Mouse (Mus musculus): ENCODE results near the gene Sdhb. TPM values are rescaled to one million over a fixed set of nuclear protein-coding genes. Genes with fewer than 3 reads are reported as not detected.

The Sdhb gene
- polyA plus RNA-seq, 1 experiment from 2014 or later: 488 TPM

DNA sequence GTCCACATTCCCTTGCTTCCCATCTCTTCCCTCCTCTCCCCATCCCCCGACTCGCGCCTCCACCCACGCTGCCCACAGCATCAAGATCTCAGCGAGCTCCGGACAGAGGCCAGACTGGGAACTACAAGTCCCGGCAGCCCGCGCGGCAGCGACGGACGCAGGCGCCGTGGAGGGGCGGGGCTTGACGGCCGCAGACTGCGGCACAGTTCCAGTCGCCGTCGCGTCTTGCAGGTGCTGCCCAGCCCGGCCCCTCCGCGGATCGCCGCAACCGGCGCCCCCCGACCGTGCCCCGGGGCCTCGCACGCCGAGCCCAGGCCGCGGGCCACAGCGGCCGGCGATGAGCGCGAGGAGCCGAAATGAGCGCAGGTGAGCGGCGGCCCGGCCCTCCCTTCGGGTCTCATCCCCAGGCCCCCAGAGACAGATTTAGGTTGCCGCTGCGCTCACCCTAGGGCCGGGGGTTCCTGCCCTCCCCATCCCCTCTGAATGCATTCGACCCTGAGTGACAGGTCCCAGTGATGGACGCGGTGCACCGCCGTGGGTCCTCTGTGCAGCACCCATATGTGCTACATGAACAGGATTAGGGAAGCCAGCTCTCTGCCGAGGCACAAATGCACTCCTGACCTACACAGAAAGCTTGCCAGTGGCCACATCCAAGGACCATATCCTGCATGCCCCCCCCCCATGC, 25.9 kb downstream of the Sdhb start, which contains the start of gene Atp13a2:
TSS of gene Atp13a2 (plus strand) at position 163 of the 685 bp plus-strand sequence.
- DNase-seq (ENCODE audit: low spot score): peak; percentile 93
- H3K4me2 ChIP-seq (ENCODE audit: low read length): peak within 1 kb of the TSS; percentile 85
- peak within 1 kb of the TSS; percentile 76 for H3K9ac ChIP-seq (ENCODE audit: low read length)
- H3K27ac ChIP-seq (ENCODE audit: low read depth): 0 out of 2 replicates have a peak within 1 kb of the TSS, but pooled peaks have one; percentile 11
- peak within 1 kb of the TSS; percentile 83 for H3K4me3 ChIP-seq (ENCODE audit: low read depth, low read length)
- peaks cover 14% of the 10 kb centered on the region for H3K4me1 ChIP-seq (replicated peaks; ENCODE audit: control insufficient read depth, insufficient read depth, low read length)
- no peaks in the 10 kb centered on the region for H3K36me3 ChIP-seq (ENCODE audit: control insufficient read depth, insufficient read depth, low read length)
- H3K9me3 ChIP-seq (ENCODE audit: control insufficient read depth, low read length): no peaks in the 10 kb centered on the region
- WGBS: under 1% methylated on average over 48 of the region's 58 CpGs
- H3K27me3 ChIP-seq (replicated peaks; ENCODE audit: control insufficient read depth, insufficient read depth, low read length): no peaks in the 10 kb centered on the region
- ATAC-seq (replicated peaks; ENCODE audit: low FRiP score, low TSS enrichment, low read depth): peak; percentile 87

DNA sequence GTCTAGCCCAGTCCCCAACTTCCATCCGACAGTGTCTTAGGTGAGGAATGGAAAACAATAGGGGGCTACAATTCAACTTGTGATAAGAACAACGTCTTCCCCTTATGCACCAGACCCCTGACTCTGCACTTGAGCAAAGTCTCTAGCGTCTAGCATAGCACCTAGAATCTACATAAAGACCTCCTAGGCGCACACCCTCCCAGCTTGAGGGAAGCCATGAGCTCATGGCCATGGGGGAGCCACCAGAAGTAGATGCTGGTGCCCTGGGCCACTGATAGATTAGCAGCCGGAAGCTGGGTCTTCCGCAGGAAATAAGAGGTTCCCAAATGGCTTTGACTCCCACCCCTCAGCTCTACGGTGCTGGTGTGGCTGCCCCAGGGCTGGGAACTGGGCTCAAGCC, 26.5 kb downstream of the Sdhb start:
- WGBS: 26% methylated on average over 7 of the region's 7 CpGs
- Histone ChIP-seq H3K27me3 (replicated peaks; ENCODE audit: control insufficient read depth, insufficient read depth, low read length) (no peaks in the 10 kb centered on the region), H3K9me3 (ENCODE audit: control insufficient read depth, low read length) (no peaks in the 10 kb centered on the region), H3K9ac (ENCODE audit: low read length) (peak overlapping the region; percentile 76), H3K4me2 (ENCODE audit: low read length) (peak overlapping the region; percentile 85), H3K27ac (ENCODE audit: low read depth) (no peak overlapping the region), H3K4me1 (replicated peaks; ENCODE audit: control insufficient read depth, insufficient read depth, low read length) (peaks cover 14% of the 10 kb centered on the region), H3K4me3 (ENCODE audit: low read depth, low read length) (peak overlapping the region; percentile 83), H3K36me3 (ENCODE audit: control insufficient read depth, insufficient read depth, low read length) (peaks cover 1% of the 10 kb centered on the region)
- DNase-seq (ENCODE audit: low spot score): no peak
- ATAC-seq (replicated peaks; ENCODE audit: low FRiP score, low TSS enrichment, low read depth): no peak

DNA sequence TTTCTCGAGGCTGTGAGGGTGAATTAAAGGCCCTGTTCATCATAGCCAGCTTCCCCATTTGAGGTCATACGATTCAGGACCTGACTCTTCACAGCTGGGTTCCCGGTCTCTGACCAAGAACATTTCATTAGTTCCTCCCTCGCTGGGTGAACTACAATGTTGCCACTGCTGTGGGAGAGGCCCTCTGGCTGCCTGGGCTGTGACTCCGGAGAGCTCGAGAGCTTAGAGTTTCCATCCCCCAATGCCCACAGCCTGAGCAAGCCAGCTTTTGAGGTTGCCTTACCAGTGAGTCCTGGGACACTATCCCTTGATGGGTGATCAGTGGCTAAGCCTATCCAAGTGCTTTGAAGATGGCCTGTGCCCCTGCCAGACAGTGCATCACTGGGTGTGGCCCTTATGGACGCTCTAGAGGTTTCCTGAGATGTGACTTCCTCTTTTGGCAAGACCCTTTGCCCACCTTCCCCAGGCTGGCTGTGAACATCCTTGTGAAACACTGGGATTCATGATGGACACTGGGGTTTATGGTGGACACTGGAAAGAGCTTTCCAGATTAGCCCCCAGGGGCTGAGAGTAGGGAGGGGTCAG, 27.8 kb downstream of the Sdhb start:
- no peak overlapping the region for H3K4me3 ChIP-seq (ENCODE audit: low read depth, low read length)
- H3K9ac ChIP-seq (ENCODE audit: low read length): no peak overlapping the region
- H3K9me3 ChIP-seq (ENCODE audit: control insufficient read depth, low read length): no peaks in the 10 kb centered on the region
- ATAC-seq (replicated peaks; ENCODE audit: low FRiP score, low TSS enrichment, low read depth) (no peak), DNase-seq (ENCODE audit: low spot score) (no peak)
- no peak overlapping the region for H3K27ac ChIP-seq (ENCODE audit: low read depth)
- H3K4me2 ChIP-seq (ENCODE audit: low read length): no peak overlapping the region
- H3K4me1 ChIP-seq (replicated peaks; ENCODE audit: control insufficient read depth, insufficient read depth, low read length): peaks cover 10% of the 10 kb centered on the region
- H3K36me3 ChIP-seq (ENCODE audit: control insufficient read depth, insufficient read depth, low read length): peaks cover 14% of the 10 kb centered on the region
- no peaks in the 10 kb centered on the region for H3K27me3 ChIP-seq (replicated peaks; ENCODE audit: control insufficient read depth, insufficient read depth, low read length)
- WGBS: 73% methylated on average over 7 of the region's 7 CpGs

DNA sequence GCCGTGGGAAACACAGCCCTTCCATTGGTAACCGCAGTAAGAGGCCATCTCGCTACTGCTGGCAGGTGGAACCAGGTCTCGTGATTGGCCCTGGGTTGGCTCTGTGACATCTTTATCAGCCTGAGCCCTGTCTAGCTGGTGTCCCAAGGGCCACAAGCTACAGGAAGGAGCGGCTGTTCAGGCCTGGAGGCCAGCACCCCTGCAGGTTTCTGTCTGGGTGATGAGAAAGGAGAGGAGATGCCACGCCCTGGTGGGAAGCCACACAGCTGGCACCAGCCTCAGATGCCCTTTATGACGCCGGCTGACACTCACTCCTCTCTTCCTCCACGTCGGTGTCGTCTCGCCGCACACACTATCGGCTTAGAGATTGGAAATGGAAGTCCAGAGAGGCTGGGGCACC, 28.4 kb downstream of the Sdhb start:
- no peak overlapping the region for H3K4me2 ChIP-seq (ENCODE audit: low read length)
- ATAC-seq (replicated peaks; ENCODE audit: low FRiP score, low TSS enrichment, low read depth): no peak
- 91% methylated on average over 14 of the region's 14 CpGs for WGBS
- no peak overlapping the region for H3K9ac ChIP-seq (ENCODE audit: low read length)
- peaks cover 9% of the 10 kb centered on the region for H3K4me1 ChIP-seq (replicated peaks; ENCODE audit: control insufficient read depth, insufficient read depth, low read length)
- H3K36me3 ChIP-seq (ENCODE audit: control insufficient read depth, insufficient read depth, low read length): peaks cover 19% of the 10 kb centered on the region
- DNase-seq (ENCODE audit: low spot score): no peak
- no peak overlapping the region for H3K27ac ChIP-seq (ENCODE audit: low read depth)
- H3K9me3 ChIP-seq (ENCODE audit: control insufficient read depth, low read length): no peaks in the 10 kb centered on the region
- H3K4me3 ChIP-seq (ENCODE audit: low read depth, low read length): no peak overlapping the region
- H3K27me3 ChIP-seq (replicated peaks; ENCODE audit: control insufficient read depth, insufficient read depth, low read length): no peaks in the 10 kb centered on the region

DNA sequence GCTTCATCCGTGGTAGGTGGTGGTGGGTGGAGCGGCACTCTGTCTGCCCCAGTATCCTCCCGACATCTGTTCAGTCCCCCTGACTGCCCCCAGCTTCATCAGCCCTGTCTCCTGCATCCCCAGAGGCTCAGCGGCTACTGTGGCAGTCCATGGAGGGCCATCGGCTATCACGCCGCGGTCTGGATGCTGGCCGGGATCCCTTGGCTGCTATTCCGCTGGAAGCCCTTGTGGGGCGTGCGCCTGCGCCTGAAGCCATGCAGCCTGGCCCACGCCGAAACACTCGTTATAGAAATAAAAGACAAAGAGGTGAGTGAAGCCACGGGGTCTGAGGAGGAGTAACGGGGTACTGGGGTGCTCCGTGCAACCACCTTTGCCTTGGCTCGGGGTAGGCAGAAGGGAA, 31.2 kb downstream of the Sdhb start:
- Histone ChIP-seq H3K27ac (ENCODE audit: low read depth) (no peak overlapping the region), H3K4me2 (ENCODE audit: low read length) (no peak overlapping the region), H3K4me3 (ENCODE audit: low read depth, low read length) (no peak overlapping the region), H3K9me3 (ENCODE audit: control insufficient read depth, low read length) (no peaks in the 10 kb centered on the region), H3K36me3 (ENCODE audit: control insufficient read depth, insufficient read depth, low read length) (peaks cover 41% of the 10 kb centered on the region), H3K4me1 (replicated peaks; ENCODE audit: control insufficient read depth, insufficient read depth, low read length) (peaks cover 9% of the 10 kb centered on the region), H3K9ac (ENCODE audit: low read length) (no peak overlapping the region), H3K27me3 (replicated peaks; ENCODE audit: control insufficient read depth, insufficient read depth, low read length) (no peaks in the 10 kb centered on the region)
- 89% methylated on average over 20 of the region's 20 CpGs for WGBS
- ATAC-seq (replicated peaks; ENCODE audit: low FRiP score, low TSS enrichment, low read depth): no peak
- no peak for DNase-seq (ENCODE audit: low spot score)

DNA sequence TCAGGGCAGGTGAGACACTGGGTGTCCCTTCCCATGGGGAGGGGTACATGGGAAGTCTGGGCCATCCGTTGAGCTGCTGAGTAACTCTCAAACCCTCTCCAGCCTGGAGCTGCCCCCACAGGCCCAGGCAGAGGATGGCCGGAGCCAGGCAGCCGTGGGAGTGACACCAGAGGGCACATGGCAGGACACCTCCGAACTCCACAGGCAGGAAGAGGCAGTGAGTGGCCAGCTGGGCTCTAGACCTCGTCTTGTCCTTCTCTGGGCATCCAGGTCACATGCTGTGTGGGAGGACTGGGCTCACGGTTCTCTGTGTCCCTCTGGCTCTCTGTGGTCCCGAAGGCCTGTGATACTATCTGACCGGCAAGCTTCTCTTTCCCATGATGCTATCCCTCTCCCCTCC, 32.8 kb downstream of the Sdhb start:
- Histone ChIP-seq H3K4me3 (ENCODE audit: low read depth, low read length) (no peak overlapping the region), H3K27ac (ENCODE audit: low read depth) (no peak overlapping the region), H3K4me2 (ENCODE audit: low read length) (no peak overlapping the region), H3K4me1 (replicated peaks; ENCODE audit: control insufficient read depth, insufficient read depth, low read length) (no peaks in the 10 kb centered on the region), H3K36me3 (ENCODE audit: control insufficient read depth, insufficient read depth, low read length) (peaks cover 50% of the 10 kb centered on the region), H3K27me3 (replicated peaks; ENCODE audit: control insufficient read depth, insufficient read depth, low read length) (no peaks in the 10 kb centered on the region), H3K9me3 (ENCODE audit: control insufficient read depth, low read length) (no peaks in the 10 kb centered on the region), H3K9ac (ENCODE audit: low read length) (no peak overlapping the region)
- WGBS: 82% methylated on average over 8 of the region's 8 CpGs
- ATAC-seq (replicated peaks; ENCODE audit: low FRiP score, low TSS enrichment, low read depth) (no peak), DNase-seq (ENCODE audit: low spot score) (no peak)

DNA sequence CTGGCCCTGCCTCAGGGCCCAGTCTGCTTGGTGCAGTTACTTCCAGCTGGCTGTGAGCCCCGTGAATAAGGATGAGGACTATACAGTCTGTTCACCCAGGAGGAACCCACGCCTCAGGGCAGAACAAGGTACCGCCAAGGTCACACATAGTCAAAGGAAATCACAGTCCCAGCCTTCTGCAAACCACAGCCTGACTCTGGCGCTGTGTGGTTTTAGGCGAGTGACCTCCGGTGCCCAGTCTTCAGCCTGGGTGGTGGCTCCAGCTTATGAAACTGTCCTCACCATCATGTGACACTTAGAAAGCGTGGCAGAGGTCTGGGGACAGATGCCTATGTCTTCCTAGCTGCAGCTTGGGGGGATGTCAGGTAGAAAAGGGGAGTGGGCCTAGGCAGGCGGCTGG, 34.8 kb downstream of the Sdhb start:
- Histone ChIP-seq H3K9me3 (ENCODE audit: control insufficient read depth, low read length) (no peaks in the 10 kb centered on the region), H3K4me1 (replicated peaks; ENCODE audit: control insufficient read depth, insufficient read depth, low read length) (no peaks in the 10 kb centered on the region), H3K27ac (ENCODE audit: low read depth) (no peak overlapping the region), H3K27me3 (replicated peaks; ENCODE audit: control insufficient read depth, insufficient read depth, low read length) (no peaks in the 10 kb centered on the region), H3K4me2 (ENCODE audit: low read length) (no peak overlapping the region), H3K36me3 (ENCODE audit: control insufficient read depth, insufficient read depth, low read length) (peaks cover 67% of the 10 kb centered on the region), H3K9ac (ENCODE audit: low read length) (no peak overlapping the region), H3K4me3 (ENCODE audit: low read depth, low read length) (no peak overlapping the region)
- 91% methylated on average over 8 of the region's 8 CpGs for WGBS
- DNase-seq (ENCODE audit: low spot score) (no peak), ATAC-seq (replicated peaks; ENCODE audit: low FRiP score, low TSS enrichment, low read depth) (no peak)

DNA sequence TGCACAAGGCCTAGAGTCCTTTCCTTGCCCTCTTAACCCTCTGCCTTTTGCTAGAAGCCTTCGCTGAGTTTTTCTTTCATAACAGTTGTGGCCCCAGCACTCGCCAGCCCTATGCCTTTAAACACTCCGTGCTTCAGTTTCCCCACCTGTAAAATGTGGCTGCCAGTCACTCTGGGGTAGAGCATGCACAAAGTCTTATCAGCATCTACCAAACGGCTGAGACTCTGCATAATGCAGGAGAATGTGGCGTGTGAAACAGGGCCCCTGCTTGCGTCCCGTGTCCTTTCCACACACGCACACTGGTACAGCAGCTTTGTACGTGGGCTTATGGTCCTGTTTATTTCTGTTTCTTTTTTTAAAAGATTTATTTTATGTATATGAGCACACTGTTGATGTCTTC, 35.8 kb downstream of the Sdhb start:
- no peaks in the 10 kb centered on the region for H3K4me1 ChIP-seq (replicated peaks; ENCODE audit: control insufficient read depth, insufficient read depth, low read length)
- H3K36me3 ChIP-seq (ENCODE audit: control insufficient read depth, insufficient read depth, low read length): peaks cover 77% of the 10 kb centered on the region
- H3K4me2 ChIP-seq (ENCODE audit: low read length): no peak overlapping the region
- no peaks in the 10 kb centered on the region for H3K9me3 ChIP-seq (ENCODE audit: control insufficient read depth, low read length)
- DNase-seq (ENCODE audit: low spot score): no peak
- H3K4me3 ChIP-seq (ENCODE audit: low read depth, low read length): no peak overlapping the region
- 95% methylated on average over 9 of the region's 9 CpGs for WGBS
- no peaks in the 10 kb centered on the region for H3K27me3 ChIP-seq (replicated peaks; ENCODE audit: control insufficient read depth, insufficient read depth, low read length)
- no peak overlapping the region for H3K9ac ChIP-seq (ENCODE audit: low read length)
- ATAC-seq (replicated peaks; ENCODE audit: low FRiP score, low TSS enrichment, low read depth): no peak
- H3K27ac ChIP-seq (ENCODE audit: low read depth): no peak overlapping the region

DNA sequence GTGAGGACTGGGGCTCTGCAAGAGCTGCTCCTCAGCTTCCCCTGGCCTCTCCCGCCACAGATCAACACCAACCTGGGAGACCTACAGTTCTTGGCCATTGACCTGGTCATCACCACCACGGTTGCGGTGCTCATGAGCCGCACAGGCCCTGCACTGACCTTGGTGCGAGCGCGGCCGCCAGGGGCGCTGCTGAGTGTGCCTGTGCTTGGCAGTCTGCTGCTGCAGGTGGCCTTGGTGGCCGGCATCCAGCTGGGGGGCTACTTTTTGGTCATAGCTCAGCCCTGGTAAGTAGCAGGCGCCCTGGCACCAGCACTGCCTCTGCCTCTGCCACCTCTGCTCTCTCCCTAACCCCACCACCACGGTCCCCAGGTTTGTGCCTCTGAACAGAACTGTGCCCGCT, 45.0 kb downstream of the Sdhb start:
- peaks cover 6% of the 10 kb centered on the region for H3K4me1 ChIP-seq (replicated peaks; ENCODE audit: control insufficient read depth, insufficient read depth, low read length)
- H3K27ac ChIP-seq (ENCODE audit: low read depth): no peak overlapping the region
- no peak overlapping the region for H3K4me3 ChIP-seq (ENCODE audit: low read depth, low read length)
- no peaks in the 10 kb centered on the region for H3K9me3 ChIP-seq (ENCODE audit: control insufficient read depth, low read length)
- ATAC-seq (replicated peaks; ENCODE audit: low FRiP score, low TSS enrichment, low read depth) (no peak), DNase-seq (ENCODE audit: low spot score) (no peak)
- 70% methylated on average over 13 of the region's 13 CpGs for WGBS
- no peak overlapping the region for H3K9ac ChIP-seq (ENCODE audit: low read length)
- H3K4me2 ChIP-seq (ENCODE audit: low read length): no peak overlapping the region
- peaks cover 57% of the 10 kb centered on the region for H3K36me3 ChIP-seq (ENCODE audit: control insufficient read depth, insufficient read depth, low read length)
- H3K27me3 ChIP-seq (replicated peaks; ENCODE audit: control insufficient read depth, insufficient read depth, low read length): no peaks in the 10 kb centered on the region
